Mouse (Mus musculus) E14TG2a.4 (cell line): ENCODE measurements around the gene Kctd2.

Source experiments
- H3K27me3 ChIP-seq: 2 replicates; pipeline ENCODE4 v1.6.1; 2014; ENCODE audit warnings: low read length, control low read depth; ENCODE audit not compliant: insufficient read depth
- H3K36me3 ChIP-seq: 2 replicates; pipeline ENCODE4 v1.6.1; 2014; ENCODE audit warnings: low read length, control low read depth; ENCODE audit not compliant: insufficient read depth
- H3K4me1 ChIP-seq: replicated peaks from 2 replicates; pipeline ENCODE4 v1.6.1; 2014; ENCODE audit warnings: low read depth, low read length, control low read depth
- H3K4me3 ChIP-seq: replicated peaks from 2 replicates; pipeline ENCODE4 v1.5.1; 2014; ENCODE audit warnings: mild to moderate bottlenecking, low read length
- H3K9me3 ChIP-seq: 2 replicates; pipeline ENCODE4 v1.6.1; 2014; ENCODE audit warnings: low read length, control low read depth
- CTCF ChIP-seq: conservative IDR thresholded peaks from 2 replicates; pipeline ENCODE4 v1.5.1; 2014; ENCODE audit warnings: low read length
- NANOG ChIP-seq: IDR thresholded peaks from 2 replicates; pipeline ENCODE4 v1.6.1; 2014; ENCODE audit warnings: borderline replicate concordance, low read length, mixed read lengths
- POU5F1 ChIP-seq: IDR thresholded peaks from 2 replicates; pipeline ENCODE4 v1.6.1; 2014; ENCODE audit warnings: low read length, borderline replicate concordance

Gene Kctd2

GRCm38 (mm10) chr11:115478296-115478938 lies 58.5 kb downstream of the Kctd2 start:
- Histone ChIP-seq H3K4me3 (no peak overlapping the region), H3K4me1 (peaks cover 56% of the 10 kb centered on the region), H3K9me3 (no peaks in the 10 kb centered on the region), H3K36me3 (peaks cover 27% of the 10 kb centered on the region), H3K27me3 (no peaks in the 10 kb centered on the region)
- TF ChIP-seq CTCF (no peak), NANOG (no peak), POU5F1 (no peak)
